Mouse (Mus musculus) limb, embryonic 14.5 days (tissue): ENCODE data around the gene Serinc1. TPM values are rescaled to one million over a fixed set of nuclear protein-coding genes. Genes with fewer than 3 reads are reported as not detected.
"Not testable (repeated sequence)": the region's sequence is repeated elsewhere in the genome, so short reads cannot be mapped to it uniquely, and the experiment has no call there.

Experiments used
- ATAC-seq: fragments of 200-750 bp; cut with Nextera tagmentation; 2 replicates; pipeline ENCODE4 v1.8.0; 2017; ENCODE audit warnings: low read depth, moderate number of reproducible peaks, moderate TSS enrichment; ENCODE audit not compliant: low FRiP score
- DNase-seq: peaks from one replicate; pipeline ENCODE4 v3.0.0-alpha.2; 2015; ENCODE audit warnings: low spot score
- H3K27ac ChIP-seq: fragments of 300-500 bp; sonication (generic); replicated peaks from 2 replicates; pipeline ENCODE4 v1.5.1; 2014; ENCODE audit warnings: low read depth, mild to moderate bottlenecking, low read length, moderate library complexity, mixed read lengths
- H3K27me3 ChIP-seq: fragments of 300-500 bp; sonication (generic); 2 replicates; pipeline ENCODE4 v1.6.1; 2014; ENCODE audit warnings: low read length, mixed read lengths; ENCODE audit not compliant: control insufficient read depth, insufficient read depth
- H3K36me3 ChIP-seq: fragments of 300-500 bp; sonication (generic); 2 replicates; pipeline ENCODE4 v1.6.1; 2014; ENCODE audit warnings: mild to moderate bottlenecking, low read length, moderate library complexity, mixed read lengths; ENCODE audit not compliant: control insufficient read depth, insufficient read depth
- H3K4me1 ChIP-seq: fragments of 300-500 bp; sonication (generic); 2 replicates; pipeline ENCODE4 v1.6.1; 2014; ENCODE audit warnings: antibody characterized with exemption, low read length, mixed read lengths; ENCODE audit not compliant: control insufficient read depth, insufficient read depth
- H3K4me2 ChIP-seq: fragments of 300-500 bp; sonication (generic); replicated peaks from 2 replicates; pipeline ENCODE4 v1.6.1; 2014; ENCODE audit warnings: low read depth, mild to moderate bottlenecking, low read length, moderate library complexity; ENCODE audit not compliant: severe bottlenecking
- H3K4me3 ChIP-seq: fragments of 300-500 bp; sonication (generic); replicated peaks from 2 replicates; pipeline ENCODE4 v1.5.1; 2014; ENCODE audit warnings: low read length
- H3K9ac ChIP-seq: fragments of 300-500 bp; sonication (generic); 2 replicates; pipeline ENCODE4 v1.6.1; 2014; ENCODE audit warnings: mild to moderate bottlenecking, low read depth, low read length, moderate library complexity; ENCODE audit not compliant: severe bottlenecking
- H3K9me3 ChIP-seq: fragments of 300-500 bp; sonication (generic); 2 replicates; pipeline ENCODE4 v1.6.1; 2016; ENCODE audit warnings: low read length; ENCODE audit not compliant: control insufficient read depth
- POLR2A ChIP-seq: fragments of 200-500 bp; IDR thresholded peaks from 2 replicates; pipeline ENCODE4 v1.8.0; 2012; ENCODE audit warnings: inconsistent platforms, mild to moderate bottlenecking, moderate library complexity, borderline replicate concordance; ENCODE audit not compliant: insufficient read depth, insufficient read length; ENCODE audit errors: extremely low read depth
- WGBS: fragments of 180-500 bp; shearing (Covaris S2); extraction: QIAGEN DNeasy Blood & Tissue Kit; methylation state at CpG from one replicate; pipeline ENCODE4 v1.1.7; 2014; 5-methylcytosine and 5-hydroxymethylcytosine counted together
- polyA plus RNA-seq, 2 experiments: library from polyadenylated mRNA; depleted of rRNA in 1 of 2; stranded (reverse) in 1 of 2; unstranded in 1 of 2; fragments of >200 nt; fragmentation: Nextera tagmentation in 1 of 2; extraction: Ambion mirVana in 1 of 2; gene quantifications; 2 replicates each; pipeline versions ENCODE4 v1.2.1 to v1.2.3; 2012 to 2014

Gene Serinc1
- polyA plus RNA-seq, 2 experiments: 114 to 160 TPM

DNA sequence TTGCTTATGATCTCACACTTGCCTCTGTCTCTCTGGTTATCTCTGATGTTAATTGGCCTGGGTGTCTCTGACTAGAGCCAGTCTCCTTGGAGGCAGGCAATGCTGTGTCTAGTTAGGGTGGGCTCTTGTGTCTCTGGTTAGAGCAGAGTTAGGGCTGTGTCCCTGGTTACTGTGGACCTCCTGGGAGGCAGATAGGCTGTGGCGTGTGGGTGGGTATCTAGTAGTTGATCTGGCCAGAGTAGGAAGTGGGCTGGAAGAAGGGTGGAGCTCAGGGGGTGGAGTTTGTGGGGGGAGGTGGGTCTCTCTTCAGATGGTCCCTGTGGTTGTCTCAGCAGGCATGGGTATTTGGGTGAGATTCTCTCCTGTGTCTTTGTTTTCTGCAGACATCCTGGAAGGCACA is 33.9 kb upstream of the Serinc1 start:
- no peak for TF ChIP-seq POLR2A
- DNase-seq (no peak), ATAC-seq (no peak)
- no peaks in the 10 kb centered on the region for H3K9me3 ChIP-seq
- 53% methylated on average over 1 of the region's 1 CpGs for WGBS
- H3K27me3 ChIP-seq: no peaks in the 10 kb centered on the region
- H3K4me3 ChIP-seq: no peak overlapping the region
- no peaks in the 10 kb centered on the region for H3K36me3 ChIP-seq
- no peak overlapping the region for H3K9ac ChIP-seq
- H3K4me2 ChIP-seq: no peak overlapping the region
- no peaks in the 10 kb centered on the region for H3K4me1 ChIP-seq
- H3K27ac ChIP-seq: no peak overlapping the region

DNA sequence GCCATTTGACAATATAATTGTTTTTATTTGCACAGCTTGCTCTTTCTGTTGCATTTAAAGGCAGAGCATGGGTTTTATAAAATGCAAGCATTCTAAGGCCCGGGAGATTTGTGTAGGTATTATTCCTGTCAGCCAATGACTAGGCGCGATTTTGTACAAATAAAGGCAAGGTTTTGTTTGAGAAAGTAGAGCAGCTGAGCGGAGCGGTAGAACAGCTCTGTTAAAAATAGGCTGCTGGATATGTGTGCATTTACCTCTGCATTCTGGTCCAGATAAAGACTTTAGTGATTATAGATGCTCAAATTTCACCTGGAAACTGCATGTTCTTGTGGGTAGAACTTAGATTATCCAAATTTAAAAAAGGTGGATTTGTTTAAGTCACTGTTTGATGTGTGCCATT is 25.3 kb upstream of the Serinc1 start:
- no peak overlapping the region for H3K4me3 ChIP-seq
- ATAC-seq: no peak
- no peak overlapping the region for H3K4me2 ChIP-seq
- no peaks in the 10 kb centered on the region for H3K4me1 ChIP-seq
- DNase-seq: no peak
- no peaks in the 10 kb centered on the region for H3K36me3 ChIP-seq
- no peak overlapping the region for H3K9ac ChIP-seq
- TF ChIP-seq POLR2A: no peak
- 72% methylated on average over 5 of the region's 5 CpGs for WGBS
- no peaks in the 10 kb centered on the region for H3K27me3 ChIP-seq
- H3K27ac ChIP-seq: no peak overlapping the region
- no peaks in the 10 kb centered on the region for H3K9me3 ChIP-seq

DNA sequence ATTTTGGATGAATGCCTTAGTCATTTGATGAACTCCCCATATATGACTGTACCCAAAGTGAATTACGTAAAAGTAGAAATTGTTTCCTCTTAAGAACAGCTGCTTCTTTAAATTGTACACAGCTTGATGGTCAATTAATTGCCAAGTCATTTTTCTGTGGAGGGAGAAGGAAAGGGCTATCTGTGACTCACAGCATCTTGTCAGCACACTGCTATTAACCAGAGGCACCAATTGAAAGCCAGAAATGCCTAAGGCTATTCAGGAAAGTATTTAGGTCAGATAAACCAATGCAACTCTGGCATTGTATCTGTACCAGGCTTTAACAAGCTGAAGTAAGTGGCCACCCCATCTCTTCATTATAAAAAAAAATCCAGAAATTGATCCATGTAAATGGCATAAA is 21.4 kb upstream of the Serinc1 start:
- no peaks in the 10 kb centered on the region for H3K4me1 ChIP-seq
- no peak overlapping the region for H3K4me2 ChIP-seq
- DNase-seq: no peak
- H3K9me3 ChIP-seq: no peaks in the 10 kb centered on the region
- no peak for ATAC-seq
- H3K4me3 ChIP-seq: no peak overlapping the region
- H3K9ac ChIP-seq: no peak overlapping the region
- WGBS: 75% methylated on average over 1 of the region's 1 CpGs
- H3K27ac ChIP-seq: no peak overlapping the region
- H3K27me3 ChIP-seq: no peaks in the 10 kb centered on the region
- TF ChIP-seq POLR2A: no peak
- H3K36me3 ChIP-seq: no peaks in the 10 kb centered on the region

DNA sequence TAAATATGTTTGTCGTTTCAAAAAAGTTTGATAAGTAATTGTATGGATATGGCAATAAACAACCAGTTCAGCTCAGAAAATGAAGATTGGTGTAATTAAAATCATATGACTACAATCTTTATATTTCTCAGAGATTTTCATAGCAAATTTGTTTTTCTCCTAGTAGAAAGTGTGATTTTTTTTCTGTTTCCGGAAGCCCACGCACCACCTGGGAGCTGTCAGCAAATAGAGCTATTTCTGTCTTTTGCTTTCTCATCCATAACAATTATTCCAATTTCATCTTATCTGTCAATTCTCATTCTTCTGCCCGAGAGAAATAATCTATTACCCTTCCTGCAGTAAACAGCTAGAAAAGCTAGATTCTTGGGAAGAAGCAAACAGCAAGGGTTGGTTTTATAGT is 17.3 kb upstream of the Serinc1 start:
- no peak overlapping the region for H3K9ac ChIP-seq
- H3K4me3 ChIP-seq: no peak overlapping the region
- WGBS: 88% methylated on average over 4 of the region's 4 CpGs
- DNase-seq: no peak
- no peaks in the 10 kb centered on the region for H3K9me3 ChIP-seq
- no peak for ATAC-seq
- no peak for TF ChIP-seq POLR2A
- no peak overlapping the region for H3K27ac ChIP-seq
- H3K4me1 ChIP-seq: no peaks in the 10 kb centered on the region
- H3K36me3 ChIP-seq: no peaks in the 10 kb centered on the region
- H3K27me3 ChIP-seq: no peaks in the 10 kb centered on the region
- H3K4me2 ChIP-seq: no peak overlapping the region

DNA sequence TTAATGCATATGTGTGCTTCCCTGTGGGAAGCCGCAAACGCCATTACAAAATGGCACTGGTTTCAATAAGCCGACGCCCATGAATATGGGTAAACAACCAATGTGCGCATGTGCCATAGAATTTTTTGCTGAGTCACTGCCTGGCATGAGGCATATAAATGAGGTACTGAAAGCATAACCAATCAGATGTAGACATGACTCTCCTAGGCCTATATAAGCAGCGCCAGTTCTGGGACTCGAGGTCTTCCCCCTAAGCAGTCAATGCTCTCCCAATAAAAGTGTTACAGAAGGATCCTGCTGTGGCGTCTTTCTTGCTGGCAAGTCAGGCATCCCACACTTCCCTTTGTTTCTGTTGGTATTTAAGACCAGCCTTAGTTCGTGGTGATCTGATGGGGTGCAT is 11.6 kb upstream of the Serinc1 start:
- ATAC-seq, H3K27me3 ChIP-seq, H3K27ac ChIP-seq, H3K4me2 ChIP-seq, H3K4me1 ChIP-seq, H3K9ac ChIP-seq, DNase-seq, H3K4me3 ChIP-seq, H3K9me3 ChIP-seq, H3K36me3 ChIP-seq: not testable (repeated sequence)
- WGBS: 83% methylated on average over 9 of the region's 9 CpGs

DNA sequence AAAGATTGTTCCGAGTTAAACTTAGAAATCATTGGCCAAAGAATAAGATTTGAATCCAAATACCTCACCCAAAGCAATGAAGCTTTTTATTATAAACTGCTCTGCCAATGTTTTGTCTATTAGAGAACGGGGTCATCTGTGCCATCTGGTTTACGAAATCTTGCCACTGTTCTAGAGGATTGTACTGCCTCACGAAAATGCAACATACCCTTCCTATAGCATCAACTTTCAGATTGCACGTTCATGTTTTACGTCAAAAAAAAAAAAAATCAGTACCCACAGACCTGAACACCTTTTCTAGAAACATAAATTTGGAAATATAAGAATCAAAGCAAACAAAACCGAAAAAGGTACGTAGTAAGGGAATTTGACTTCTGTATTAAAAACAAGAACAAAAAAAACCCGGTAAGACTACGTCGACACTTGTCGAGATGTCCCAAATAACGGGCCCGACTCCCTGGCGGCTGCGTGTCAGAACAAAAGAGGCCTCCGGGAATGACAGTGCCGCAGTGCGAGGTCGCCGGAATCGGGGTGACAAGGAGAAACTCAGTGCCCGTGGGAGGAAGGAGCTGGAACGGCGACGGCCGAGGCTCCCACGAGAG is 613 bp downstream of the Serinc1 start:
- Histone ChIP-seq H3K4me3 (peak overlapping the region; percentile 94), H3K4me2 (peak overlapping the region; percentile 70), H3K9ac (peak overlapping the region; percentile 94), H3K27ac (peak overlapping the region; percentile 93), H3K9me3 (no peaks in the 10 kb centered on the region), H3K27me3 (no peaks in the 10 kb centered on the region), H3K4me1 (peaks cover 14% of the 10 kb centered on the region), H3K36me3 (peaks cover 9% of the 10 kb centered on the region)
- ATAC-seq (no peak), DNase-seq (peak; percentile 12)
- no peak for TF ChIP-seq POLR2A
- WGBS: 5% methylated on average over 24 of the region's 28 CpGs
